Mouse (Mus musculus): ENCODE measurements around the gene Tcf20. TPM values are rescaled to one million over a fixed set of nuclear protein-coding genes. Genes with fewer than 3 reads are reported as not detected.

The Tcf20 gene
- total and polyA plus RNA-seq, 3 experiments, result 34.7 to 92.0 (median 91.8) TPM

DNA sequence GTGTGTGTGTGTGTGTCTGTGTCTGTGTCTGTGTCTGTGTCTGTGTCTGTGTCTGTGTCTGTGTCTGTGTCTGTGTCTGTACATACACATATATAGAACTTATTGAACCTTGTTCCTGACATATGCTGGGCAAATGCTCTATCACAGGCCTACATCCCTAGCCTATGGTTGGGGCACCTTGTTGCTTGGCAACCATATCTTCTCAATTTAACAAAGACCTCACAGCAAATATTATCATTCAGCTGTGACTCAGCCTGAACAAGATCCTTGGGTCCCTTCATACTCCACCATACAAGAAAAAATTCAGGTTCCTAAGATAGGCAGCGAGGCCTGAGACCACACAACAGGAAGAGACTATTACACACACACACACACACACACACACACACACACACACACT, 194.2 kb downstream of the Tcf20 start:
- Histone ChIP-seq H3K27me3 (ENCODE audit: control insufficient read depth in 1 of 2, insufficient read depth in 2 of 2, low read length in 2 of 2) (no peaks in the 10 kb centered on the region; a peak in 1 of 4 replicates), H3K36me3 (ENCODE audit: control insufficient read depth in 1 of 2, insufficient read depth in 2 of 2, low read length in 2 of 2) (no peaks in the 10 kb centered on the region), H3K9ac (ENCODE audit: control insufficient read depth, low read depth, low read length, poor library complexity, severe bottlenecking) (no peak overlapping the region), H3K4me1 (ENCODE audit: control insufficient read depth in 1 of 2, insufficient read depth in 2 of 2, low read length in 2 of 2) (no peaks in the 10 kb centered on the region), H3K27ac (ENCODE audit: control insufficient read depth, low read depth, low read length) (no peak overlapping the region), H3K4me3 (ENCODE audit: control insufficient read depth in 1 of 2, insufficient read depth in 1 of 2, low read depth in 2 of 2, low read length in 2 of 2) (no peak overlapping the region), H3K9me3 (replicated peaks; ENCODE audit: insufficient read depth, low read length) (no peaks in the 10 kb centered on the region), H3K79me2 (ENCODE audit: control insufficient read depth, insufficient read depth, low read length, poor library complexity) (no peaks in the 10 kb centered on the region)
- TF ChIP-seq BHLHE40 (IDR thresholded peaks at IDR 0.05; ENCODE audit: borderline replicate concordance, low read depth, low read length) (no peak), MAZ (IDR thresholded peaks at IDR 0.05; ENCODE audit: low read depth, low read length) (no peak), TAL1 (IDR thresholded peaks at IDR 0.05; ENCODE audit: low read length) (no peak)
- DNase-seq (ENCODE audit: low read depth, low spot score), result no peak

DNA sequence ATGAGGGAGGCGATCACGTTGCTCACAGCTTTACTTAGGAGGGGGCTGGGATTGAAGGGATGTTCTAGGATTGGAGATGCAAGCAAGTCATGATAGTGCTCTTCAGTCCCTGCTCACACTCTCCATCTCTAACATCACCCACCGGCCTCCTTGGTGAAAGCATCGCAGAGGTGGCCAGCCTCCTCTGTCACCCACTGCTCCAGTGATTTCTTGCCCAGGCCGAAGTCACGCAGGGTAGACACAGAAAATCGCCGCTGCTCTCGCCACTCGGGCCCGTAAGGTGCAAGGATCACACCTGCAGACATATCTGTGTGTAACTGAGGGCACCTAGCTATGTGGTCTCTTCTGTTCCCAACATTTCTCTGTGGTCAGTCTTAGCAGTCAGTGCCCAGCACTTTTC, 195.1 kb downstream of the Tcf20 start:
- H3K27me3 ChIP-seq (ENCODE audit: control insufficient read depth in 1 of 2, insufficient read depth in 2 of 2, low read length in 2 of 2), result no peaks in the 10 kb centered on the region; a peak in 1 of 4 replicates
- no peak for TF ChIP-seq MEF2A (IDR thresholded peaks at IDR 0.05; ENCODE audit: extremely low read depth, insufficient replicate concordance, low read depth, low read length, poor library complexity, severe bottlenecking)
- no peak for TF ChIP-seq ETS1 (IDR thresholded peaks at IDR 0.05; ENCODE audit: low read depth, low read length)
- TF ChIP-seq MAX (IDR thresholded peaks at IDR 0.05; ENCODE audit: low read length), result no peak
- TF ChIP-seq POLR2AphosphoS5 (IDR thresholded peaks at IDR 0.05; ENCODE audit: borderline replicate concordance, low read depth, low read length), result no peak
- no peak for TF ChIP-seq POLR2AphosphoS2 (IDR thresholded peaks at IDR 0.05; ENCODE audit: low read length)
- TF ChIP-seq TAL1 (IDR thresholded peaks at IDR 0.05; ENCODE audit: low read length), result no peak
- no peaks in the 10 kb centered on the region for H3K36me3 ChIP-seq (ENCODE audit: control insufficient read depth in 1 of 2, insufficient read depth in 2 of 2, low read length in 2 of 2)
- H3K27ac ChIP-seq (ENCODE audit: control insufficient read depth, low read depth, low read length), result no peak overlapping the region
- no peaks in the 10 kb centered on the region for H3K4me1 ChIP-seq (ENCODE audit: control insufficient read depth in 1 of 2, insufficient read depth in 2 of 2, low read length in 2 of 2)
- no peaks in the 10 kb centered on the region for H3K9me3 ChIP-seq (replicated peaks; ENCODE audit: insufficient read depth, low read length)
- DNase-seq (ENCODE audit: low read depth, low spot score), result no peak
- no peak overlapping the region for H3K4me3 ChIP-seq (ENCODE audit: control insufficient read depth in 1 of 2, insufficient read depth in 1 of 2, low read depth in 2 of 2, low read length in 2 of 2)
- H3K9ac ChIP-seq (ENCODE audit: control insufficient read depth, low read depth, low read length, poor library complexity, severe bottlenecking), result no peak overlapping the region
- no peaks in the 10 kb centered on the region for H3K79me2 ChIP-seq (ENCODE audit: control insufficient read depth, insufficient read depth, low read length, poor library complexity)

DNA sequence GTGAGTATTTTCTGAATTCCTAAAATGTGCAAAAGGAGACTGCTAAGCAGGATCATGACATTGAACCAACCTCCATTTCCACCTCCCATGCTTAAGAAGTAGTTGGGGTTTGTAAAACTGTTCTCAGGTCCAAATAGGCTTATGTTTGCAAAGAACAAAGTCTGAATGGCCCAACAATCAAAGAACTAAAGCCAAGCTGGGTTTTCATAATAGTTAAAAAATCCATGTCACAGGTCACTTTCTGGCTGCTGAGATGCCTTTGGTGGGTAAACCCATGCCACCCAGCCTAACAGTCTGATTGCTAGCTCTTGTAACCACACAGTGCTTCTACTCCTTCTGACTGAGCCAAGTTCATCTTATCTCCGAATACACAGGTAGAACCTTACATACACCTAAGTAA, 203.1 kb downstream of the Tcf20 start:
- H3K9me3 ChIP-seq (replicated peaks; ENCODE audit: insufficient read depth, low read length), result no peaks in the 10 kb centered on the region
- no peak for DNase-seq (ENCODE audit: low read depth, low spot score)
- no peaks in the 10 kb centered on the region for H3K27me3 ChIP-seq (ENCODE audit: control insufficient read depth in 1 of 2, insufficient read depth in 2 of 2, low read length in 2 of 2)
- H3K79me2 ChIP-seq (ENCODE audit: control insufficient read depth, insufficient read depth, low read length, poor library complexity), result no peaks in the 10 kb centered on the region
- H3K4me1 ChIP-seq (ENCODE audit: control insufficient read depth in 1 of 2, insufficient read depth in 2 of 2, low read length in 2 of 2), result no peaks in the 10 kb centered on the region
- no peak overlapping the region for H3K4me3 ChIP-seq (ENCODE audit: control insufficient read depth in 1 of 2, insufficient read depth in 1 of 2, low read depth in 2 of 2, low read length in 2 of 2)
- no peaks in the 10 kb centered on the region for H3K36me3 ChIP-seq (ENCODE audit: control insufficient read depth in 1 of 2, insufficient read depth in 2 of 2, low read length in 2 of 2)
- H3K27ac ChIP-seq (ENCODE audit: control insufficient read depth, low read depth, low read length), result no peak overlapping the region
- no peak for TF ChIP-seq TCF12 (IDR thresholded peaks at IDR 0.05; ENCODE audit: low read depth, low read length)
- no peak for TF ChIP-seq E2F4 (IDR thresholded peaks at IDR 0.05; ENCODE audit: borderline replicate concordance, low read depth, low read length)
- TF ChIP-seq USF2 (IDR thresholded peaks at IDR 0.05; ENCODE audit: borderline replicate concordance in 1 of 2, insufficient read depth in 1 of 2, low read depth in 1 of 2, low read length in 2 of 2), result no peak
- TF ChIP-seq MYC (IDR thresholded peaks at IDR 0.05; ENCODE audit: low read depth, low read length), result no peak
- TF ChIP-seq ETS1 (IDR thresholded peaks at IDR 0.05; ENCODE audit: low read depth, low read length), result no peak
- TF ChIP-seq JUND (IDR thresholded peaks at IDR 0.05; ENCODE audit: low read depth, low read length), result no peak
- TF ChIP-seq MYB (IDR thresholded peaks at IDR 0.05; ENCODE audit: low read depth, low read length), result no peak
- TF ChIP-seq MEF2A (IDR thresholded peaks at IDR 0.05; ENCODE audit: extremely low read depth, insufficient replicate concordance, low read depth, low read length, poor library complexity, severe bottlenecking), result no peak
- TF ChIP-seq POLR2AphosphoS5 (IDR thresholded peaks at IDR 0.05; ENCODE audit: borderline replicate concordance, low read depth, low read length), result no peak
- H3K9ac ChIP-seq (ENCODE audit: control insufficient read depth, low read depth, low read length, poor library complexity, severe bottlenecking), result no peak overlapping the region

All from MEL (cell line).